Mouse (Mus musculus): ENCODE results near the gene Gm17349. TPM values are rescaled to one million over a fixed set of nuclear protein-coding genes. Genes with fewer than 3 reads are reported as not detected.

Gm17349 gene
- total RNA-seq, 2 experiments from 2014 or later, result 10.9 to 24.6 TPM

DNA sequence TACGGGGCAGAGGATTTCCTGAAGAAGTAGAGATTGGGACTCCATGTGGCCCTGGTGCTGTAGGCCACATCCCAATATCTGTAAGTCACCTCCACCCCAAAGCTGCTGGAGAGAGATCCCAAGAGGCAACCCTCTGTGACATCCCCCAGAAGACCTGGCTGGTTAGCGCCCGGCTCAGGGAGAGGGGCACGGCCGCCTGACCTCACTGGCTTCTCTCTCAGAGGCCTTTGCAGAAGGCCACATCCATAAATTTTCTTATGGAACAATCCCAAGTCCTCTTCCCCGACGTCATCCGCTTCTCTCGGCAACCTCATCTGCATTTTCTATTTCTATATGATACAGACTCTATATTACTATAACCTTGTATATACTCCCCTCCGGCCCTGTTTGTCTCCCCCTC lies 5.6 kb downstream of the Gm17349 start:
- DNase-seq, result peak; percentile 50

DNA sequence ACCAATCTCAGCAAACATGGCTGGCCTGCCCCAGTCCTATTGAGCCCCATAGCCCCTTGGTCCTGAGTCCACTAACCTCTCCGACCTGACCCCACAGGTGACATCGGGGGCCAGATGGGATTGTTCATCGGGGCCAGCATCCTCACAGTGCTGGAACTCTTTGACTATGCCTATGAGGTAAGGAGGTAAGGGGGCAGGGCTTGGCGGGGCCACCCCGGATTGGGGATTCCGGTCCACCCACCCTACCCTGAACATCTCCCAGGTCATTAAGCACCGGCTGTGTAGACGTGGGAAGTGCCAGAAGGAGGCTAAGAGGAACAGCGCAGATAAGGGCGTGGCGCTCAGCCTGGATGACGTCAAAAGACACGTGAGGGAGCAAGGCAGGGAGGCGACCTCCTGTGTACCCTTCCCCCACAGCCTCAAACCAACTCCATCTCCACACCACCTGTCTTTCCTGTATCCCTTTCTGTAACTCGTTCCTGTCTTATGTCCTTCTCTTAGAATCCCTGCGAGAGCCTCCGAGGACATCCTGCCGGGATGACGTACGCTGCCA lies 6.7 kb downstream of the Gm17349 start:
- DNase-seq, result no peak

DNA sequence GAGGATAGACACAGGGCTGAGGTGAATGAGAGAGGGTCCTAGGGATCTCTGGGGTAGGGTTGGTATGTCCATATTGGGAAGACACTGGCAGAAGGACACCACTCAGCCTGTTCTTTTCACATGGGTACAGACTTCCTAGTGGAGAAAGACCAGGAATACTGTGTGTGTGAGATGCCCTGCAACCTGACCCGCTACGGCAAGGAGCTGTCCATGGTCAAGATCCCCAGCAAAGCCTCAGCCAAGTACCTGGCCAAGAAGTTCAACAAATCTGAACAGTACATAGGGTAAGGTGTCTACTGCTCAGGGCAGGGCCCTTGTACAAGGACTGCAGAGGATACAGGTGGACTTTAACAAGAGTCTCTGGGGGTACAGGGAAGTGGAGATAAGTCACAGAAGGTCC lies 8.0 kb downstream of the Gm17349 start:
- DNase-seq, result no peak

DNA sequence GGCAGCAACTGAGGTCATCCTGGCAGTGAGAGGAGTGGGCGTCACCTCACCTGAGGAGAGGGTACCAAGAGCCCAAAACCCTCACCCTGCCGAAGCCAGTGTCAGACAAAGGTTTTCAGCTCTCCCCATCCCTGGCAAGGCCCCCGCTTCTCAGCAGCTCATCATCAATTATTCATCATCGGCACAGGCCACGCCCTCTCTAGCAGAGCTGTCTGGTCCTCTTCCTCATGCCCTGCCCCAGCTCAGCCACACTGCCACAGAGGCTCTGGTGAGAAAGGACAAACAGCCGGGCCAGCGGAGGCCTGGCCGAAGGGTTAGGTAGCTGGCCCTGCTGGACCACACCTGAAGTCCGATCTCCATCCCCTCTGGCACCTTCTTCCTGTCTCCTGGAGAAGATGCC lies 13.3 kb downstream of the Gm17349 start:
- no peak for DNase-seq

DNA sequence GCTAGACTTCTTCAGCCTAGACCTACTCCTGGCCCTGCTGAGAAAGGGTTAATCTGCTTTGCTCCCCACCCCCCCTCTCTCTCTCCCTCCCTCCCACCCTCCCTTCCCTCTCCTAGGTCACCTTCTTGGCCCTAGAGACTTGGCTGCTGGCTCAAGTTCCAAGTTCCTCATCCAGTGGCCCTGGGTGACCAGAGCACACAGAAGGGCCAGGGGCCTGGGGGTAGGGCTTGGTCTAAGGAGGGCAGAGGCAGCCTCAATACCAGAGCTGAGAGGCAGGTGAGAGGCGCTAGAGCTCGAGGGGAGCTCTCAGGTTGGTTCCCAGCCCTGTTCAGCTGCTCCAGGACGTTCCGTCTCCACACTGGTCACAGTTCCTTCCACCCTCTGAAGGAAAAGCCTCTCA lies 14.4 kb downstream of the Gm17349 start:
- no peak for DNase-seq

DNA sequence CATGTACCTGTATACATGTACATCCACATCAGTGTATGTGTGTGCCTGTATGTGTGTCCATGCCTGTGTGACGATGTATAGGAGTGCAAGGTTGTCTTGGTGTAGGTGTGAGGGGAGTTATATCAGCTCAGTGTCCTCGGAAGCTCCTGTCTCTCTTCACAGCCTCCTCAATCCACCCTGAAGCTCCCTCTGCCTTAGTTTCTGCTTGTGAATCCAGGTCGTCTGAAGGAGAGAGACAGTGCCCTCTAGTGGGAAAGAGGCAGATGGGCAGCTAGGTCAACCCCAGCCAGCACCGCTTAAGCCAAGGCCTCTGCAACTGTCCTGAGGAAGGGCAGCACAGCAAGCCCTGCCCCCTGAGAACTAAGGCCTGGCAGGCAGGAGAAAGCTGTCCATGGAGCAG lies 16.6 kb downstream of the Gm17349 start:
- DNase-seq, result peak; percentile 73

DNA sequence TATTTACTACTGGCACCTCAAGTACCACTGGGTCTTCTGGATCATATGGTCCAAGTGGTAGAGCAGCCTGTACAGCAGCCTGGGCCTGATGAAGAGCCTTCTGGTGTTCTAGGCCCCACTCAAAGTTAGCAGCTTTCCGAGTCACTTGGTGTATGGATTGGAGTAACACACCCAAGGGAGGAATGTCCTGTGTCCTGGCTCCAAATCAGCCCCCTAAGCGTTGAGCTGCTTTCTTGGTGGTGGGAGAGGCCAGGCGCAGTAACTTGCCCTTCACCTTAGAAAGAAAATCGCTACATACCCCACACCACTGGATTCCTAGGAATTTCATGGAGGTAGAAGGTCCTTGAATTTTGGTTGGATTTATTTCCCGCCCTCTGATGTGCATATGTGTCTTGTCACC lies 21.1 kb downstream of the Gm17349 start:
- DNase-seq, result no peak

DNA sequence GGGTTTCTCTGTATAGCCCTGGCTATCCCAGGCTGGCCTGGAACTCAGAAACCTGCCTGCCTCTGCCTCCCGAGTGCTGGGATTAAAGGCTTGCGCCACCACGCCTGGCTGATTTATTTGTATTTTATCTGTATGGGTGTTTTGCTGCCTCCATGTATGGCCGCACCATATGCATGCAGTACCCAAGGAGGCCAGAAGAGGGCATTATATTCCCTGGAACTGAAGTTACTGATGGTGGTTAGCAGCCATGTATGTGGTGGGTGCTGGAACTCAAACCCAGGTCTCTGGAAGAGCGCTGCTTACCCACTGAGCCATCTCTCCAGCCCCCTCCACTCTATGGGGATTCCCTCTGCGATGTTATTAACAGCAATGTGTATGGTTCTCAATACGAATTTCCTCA lies 22.4 kb downstream of the Gm17349 start:
- no peak for DNase-seq

GRCm38 (mm10) chr15:99679008-99679407 lies 26.3 kb downstream of the Gm17349 start:
- DNase-seq, result no peak

DNA sequence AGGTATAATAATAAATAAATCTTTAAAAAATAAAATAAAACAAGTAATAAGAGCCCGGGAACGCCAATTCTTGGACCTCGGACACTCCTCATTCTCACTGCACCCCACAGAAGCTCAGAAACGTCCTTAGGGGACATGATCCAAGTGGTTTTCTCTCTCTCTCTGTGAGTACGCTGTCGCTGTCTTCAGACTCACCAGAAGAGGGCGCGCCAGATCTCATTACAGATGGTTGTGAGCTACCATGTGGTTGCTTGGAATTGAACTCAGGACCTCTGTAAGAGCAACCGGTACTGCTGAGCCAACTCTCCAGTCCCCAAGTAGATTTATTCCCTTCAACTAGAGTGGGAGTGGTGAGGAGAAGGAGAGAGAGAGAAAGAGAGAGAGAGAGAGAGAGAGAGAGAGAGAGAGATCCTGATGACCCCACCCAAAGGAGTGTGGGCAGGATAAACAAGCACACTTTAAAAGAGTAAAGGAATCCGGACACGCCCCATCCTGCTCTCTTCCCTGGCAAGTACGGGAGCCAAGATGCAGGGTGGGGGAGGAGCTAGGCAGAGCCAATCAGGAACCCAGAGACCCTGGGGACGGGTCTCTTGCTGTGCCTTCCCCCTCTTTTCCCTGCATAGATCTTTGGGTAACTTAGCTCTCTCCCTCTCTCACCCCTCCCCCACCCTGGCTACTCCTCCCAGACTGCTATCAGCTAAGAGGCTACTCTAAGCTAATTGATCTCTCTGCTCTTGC lies 27.1 kb downstream of the Gm17349 start:
- peak; percentile 57 for DNase-seq

GRCm38 (mm10) chr15:99677089-99677488 lies 28.2 kb downstream of the Gm17349 start:
- DNase-seq, result no peak

GRCm38 (mm10) chr15:99674866-99675265 lies 30.4 kb downstream of the Gm17349 start:
- no peak for DNase-seq

- DNase-seq, result no peak
These were observed 33.5 kb downstream of the Gm17349 start for GRCm38 (mm10) chr15:99671783-99672182.

- no peak for DNase-seq
These were observed 34.2 kb downstream of the Gm17349 start for GRCm38 (mm10) chr15:99670964-99671670.

DNA sequence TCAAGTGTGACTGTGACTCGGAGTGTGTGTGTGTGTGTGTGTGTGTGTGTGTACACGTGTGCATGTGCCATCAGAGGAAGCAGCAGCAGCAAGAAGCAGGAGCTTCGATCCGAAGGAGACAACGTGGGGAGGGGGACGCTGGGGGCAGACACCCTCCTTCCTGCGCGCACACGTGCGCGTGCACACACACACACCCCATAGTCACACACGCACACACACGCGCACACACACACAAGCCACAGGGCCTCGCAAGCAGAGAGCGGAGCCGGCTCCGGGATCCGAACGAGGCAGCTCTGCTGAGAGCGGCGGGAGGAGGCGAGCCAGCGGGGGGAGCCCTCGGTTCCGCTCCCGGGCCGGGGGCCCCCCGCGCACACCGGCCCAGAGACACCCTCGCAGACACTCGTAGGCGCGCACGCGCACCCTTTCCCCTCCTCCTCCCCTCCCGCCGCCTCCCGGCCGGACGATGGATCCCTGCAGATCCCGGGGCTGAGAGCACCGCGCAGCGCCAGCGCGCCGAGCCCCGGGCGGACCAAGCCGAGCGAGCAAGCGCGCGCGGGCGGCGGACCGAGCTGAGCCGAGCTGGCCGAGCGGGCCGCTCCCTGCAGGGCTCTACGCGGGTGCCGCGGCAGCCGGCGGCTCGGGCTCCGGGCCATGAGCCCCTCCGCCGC lies 35.0 kb downstream of the Gm17349 start, which contains the start of gene Asic1:
TSS of gene Asic1 (plus strand) at position 215 of the 668 bp plus-strand sequence.
- peak; percentile 83 for DNase-seq

- DNase-seq, result no peak
These were observed 35.9 kb downstream of the Gm17349 start for GRCm38 (mm10) chr15:99669392-99669791.

GRCm38 (mm10) chr15:99668881-99669280 lies 36.4 kb downstream of the Gm17349 start:
- DNase-seq, result peak; percentile 87

DNA sequence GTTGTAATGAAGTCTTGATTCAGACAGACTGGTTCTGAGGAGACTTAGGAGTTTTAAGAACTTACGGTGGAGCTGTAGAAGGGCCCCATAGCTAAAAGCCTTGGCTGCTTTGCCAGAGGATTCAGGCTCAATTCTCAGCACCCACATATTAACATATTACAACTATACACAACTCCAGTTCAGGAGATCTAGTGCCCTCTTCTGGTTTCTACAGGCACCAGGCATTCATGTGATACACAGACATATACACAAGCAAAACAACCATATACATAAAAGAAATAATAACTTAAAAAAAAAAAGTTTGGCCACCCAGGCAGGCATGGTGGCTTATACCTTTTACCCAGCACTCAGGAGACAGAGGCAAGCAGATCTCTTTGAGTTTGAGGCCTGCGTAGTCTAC lies 37.7 kb downstream of the Gm17349 start:
- DNase-seq, result no peak

- DNase-seq, result peak; percentile 74
These were observed 40.5 kb downstream of the Gm17349 start for GRCm38 (mm10) chr15:99664600-99665451.

GRCm38 (mm10) chr15:99663964-99664599 lies 41.2 kb downstream of the Gm17349 start:
- no peak for DNase-seq

GRCm38 (mm10) chr15:99662371-99662770 lies 42.9 kb downstream of the Gm17349 start:
- DNase-seq, result no peak

Data from adrenal gland, postnatal 10 days (tissue).